8 mouse cellular contexts compared by ENCODE assay signal in genomic region chr10:127669170-127669569, GRCm38 (mm10). TPM values are rescaled to one million over a fixed set of nuclear protein-coding genes. Genes with fewer than 3 reads are reported as not detected.
DNase-seq lines count a peak whose midpoint lies in the region; ATAC-seq and TF ChIP-seq lines count a peak whose summit lies in the region.

No protein-coding gene starts in this region.

- TF ChIP-seq CTCF in olfactory bulb, adult 2 months (IDR thresholded peaks at IDR 0.05; ENCODE audit: insufficient read depth, low read depth, low read length), result no peak

- 12% methylated on average over 7 of the region's 7 CpGs for WGBS in embryonic facial prominence, embryonic 13.5 days
- 18% methylated on average over 7 of the region's 7 CpGs for WGBS in olfactory bulb, adult 2 months

- H3K9ac ChIP-seq in embryonic facial prominence, embryonic 13.5 days, result peak overlapping the region; percentile 74

- peaks cover 31% of the 10 kb centered on the region for H3K4me1 ChIP-seq in embryonic facial prominence, embryonic 13.5 days
- peaks cover 43% of the 10 kb centered on the region for H3K4me1 ChIP-seq in olfactory bulb, adult 2 months (ENCODE audit: control insufficient read depth, insufficient read depth, low read length)

- H3K4me2 ChIP-seq in embryonic facial prominence, embryonic 13.5 days, result peak overlapping the region; percentile 90

- H3K4me3 ChIP-seq in embryonic facial prominence, embryonic 13.5 days, result peak overlapping the region; percentile 87
- H3K4me3 ChIP-seq in olfactory bulb, adult 2 months (ENCODE audit: insufficient read depth, low read depth, low read length), result 0 out of 2 replicates have a peak overlapping the region, but pooled peaks have one; percentile 3

- no peak for ATAC-seq in embryonic facial prominence, embryonic 13.5 days (ENCODE audit: insufficient number of reproducible peaks, insufficient read depth, low FRiP score, low TSS enrichment, low read depth)

- DNase-seq in kidney, postnatal 10 days, result peak; percentile 67
- DNase-seq in kidney, adult 9 months, result no peak
- peak; percentile 56 for DNase-seq in Muller cell, postnatal 12 days (ENCODE audit: inconsistent ontology term)
- DNase-seq in layer of hippocampus, postnatal 10 days (ENCODE audit: low spot score in 2 of 2), result peak; percentile 42 to 54
- no peak for DNase-seq in gastrocnemius, adult 8-10 months (ENCODE audit: low spot score in 2 of 2)
- no peak for DNase-seq in thymus, postnatal 0 days (ENCODE audit: low spot score)

- no peak for TF ChIP-seq POLR2A in olfactory bulb, adult 2 months (IDR thresholded peaks at IDR 0.05; ENCODE audit: insufficient read depth, low read depth, low read length)

- peak overlapping the region; percentile 100 for H3K27ac ChIP-seq in embryonic facial prominence, embryonic 13.5 days
- H3K27ac ChIP-seq in olfactory bulb, adult 2 months (ENCODE audit: insufficient read depth, low read depth, low read length), result peak overlapping the region; percentile 91; the same call in 1 of the 2 replicates

- no peaks in the 10 kb centered on the region for H3K27me3 ChIP-seq in embryonic facial prominence, embryonic 13.5 days

- peaks cover 8% of the 10 kb centered on the region for H3K36me3 ChIP-seq in embryonic facial prominence, embryonic 13.5 days

- no peaks in the 10 kb centered on the region for H3K9me3 ChIP-seq in embryonic facial prominence, embryonic 13.5 days

RNA-seq across cellular contexts. Expression of gene Nab2, which starts 0.8 kb away (rescaled TPM):
- polyA plus RNA-seq in embryonic facial prominence, embryonic 13.5 days (2015; fragmentation: Nextera tagmentation; extraction: Ambion mirVana), result 19.5 and 20.3 TPM in 2 replicates
- 10 to 100 TPM; 32.3 to 36.2 TPM for total RNA-seq in layer of hippocampus, postnatal 10 days (2021)
- polyA plus RNA-seq in olfactory bulb, adult 2 months (2012; ENCODE audit: insufficient read depth, insufficient read length, low replicate concordance, missing spikeins), result not detected in 2 replicates
- total RNA-seq in gastrocnemius, adult 8-10 months (2022), result 1 to 10 TPM; 2.1 to 3.6 (median 2.8) TPM
- 9.2 and 10.0 TPM in 2 replicates for polyA plus RNA-seq in thymus, postnatal 0 days (2015; fragmentation: Nextera tagmentation; extraction: Ambion mirVana)

RNA-seq across cellular contexts. Expression of gene Nemp1, which starts 2.5 kb away (rescaled TPM):
- 9.1 and 10.6 TPM in 2 replicates for polyA plus RNA-seq in embryonic facial prominence, embryonic 13.5 days (2015; fragmentation: Nextera tagmentation; extraction: Ambion mirVana)
- total RNA-seq in layer of hippocampus, postnatal 10 days (2021), result 1 to 10 TPM; 4.0 to 5.5 TPM
- polyA plus RNA-seq in olfactory bulb, adult 2 months (2012; ENCODE audit: insufficient read depth, insufficient read length, low replicate concordance, missing spikeins), result not detected in 2 replicates
- total RNA-seq in gastrocnemius, adult 8-10 months (2022), result 1 to 10 TPM; 2.0 to 2.6 (median 2.3) TPM
- 10.6 and 10.9 TPM in 2 replicates for polyA plus RNA-seq in thymus, postnatal 0 days (2015; fragmentation: Nextera tagmentation; extraction: Ambion mirVana)

RNA-seq across cellular contexts. Expression of gene Stat6, which starts 26.4 kb away (rescaled TPM):
- polyA plus RNA-seq in embryonic facial prominence, embryonic 13.5 days (2015; fragmentation: Nextera tagmentation; extraction: Ambion mirVana), result 21.1 and 22.0 TPM in 2 replicates
- 1 to 10 TPM; 6.9 to 7.1 TPM for total RNA-seq in layer of hippocampus, postnatal 10 days (2021)
- polyA plus RNA-seq in olfactory bulb, adult 2 months (2012; ENCODE audit: insufficient read depth, insufficient read length, low replicate concordance, missing spikeins), result not detected in 2 replicates
- 10 to 100 TPM; 14.1 to 15.3 (median 14.2) TPM for total RNA-seq in gastrocnemius, adult 8-10 months (2022)
- 38.4 and 47.9 TPM in 2 replicates for polyA plus RNA-seq in thymus, postnatal 0 days (2015; fragmentation: Nextera tagmentation; extraction: Ambion mirVana)

RNA-seq across cellular contexts. Expression of gene Myo1a, which starts 35.8 kb away (rescaled TPM):
- polyA plus RNA-seq in embryonic facial prominence, embryonic 13.5 days (2015; fragmentation: Nextera tagmentation; extraction: Ambion mirVana), result 0.66 and 2.5 TPM in 2 replicates
- under 1 TPM; 0.55 to 0.98 TPM for total RNA-seq in layer of hippocampus, postnatal 10 days (2021)
- not detected in 2 replicates for polyA plus RNA-seq in olfactory bulb, adult 2 months (2012; ENCODE audit: insufficient read depth, insufficient read length, low replicate concordance, missing spikeins)
- total RNA-seq in gastrocnemius, adult 8-10 months (2022), result not detected
- polyA plus RNA-seq in thymus, postnatal 0 days (2015; fragmentation: Nextera tagmentation; extraction: Ambion mirVana), result 0.62 and 0.68 TPM in 2 replicates

RNA-seq across cellular contexts. Expression of gene Lrp1, which starts 48.2 kb away (rescaled TPM):
- polyA plus RNA-seq in embryonic facial prominence, embryonic 13.5 days (2015; fragmentation: Nextera tagmentation; extraction: Ambion mirVana), result 139 and 159 TPM in 2 replicates
- total RNA-seq in layer of hippocampus, postnatal 10 days (2021), result 100 to 1,000 TPM; 263 to 291 TPM
- polyA plus RNA-seq in olfactory bulb, adult 2 months (2012; ENCODE audit: insufficient read depth, insufficient read length, low replicate concordance, missing spikeins), result 404 and 471 TPM in 2 replicates
- 10 to 100 TPM; 25.5 to 45.5 (median 36.3) TPM for total RNA-seq in gastrocnemius, adult 8-10 months (2022)
- 8.0 and 8.6 TPM in 2 replicates for polyA plus RNA-seq in thymus, postnatal 0 days (2015; fragmentation: Nextera tagmentation; extraction: Ambion mirVana)

Comparison
In these comparisons a context has a peak if more than half of its experiments do, and no peak if none do; other contexts are left out.
1. DNase-seq: peak in kidney, postnatal 10 days (single experiment), Muller cell, postnatal 12 days (single experiment) and layer of hippocampus, postnatal 10 days (2 of 2); none in kidney, adult 9 months (single experiment), gastrocnemius, adult 8-10 months (0 of 2) and thymus, postnatal 0 days (single experiment).
2. RNA of gene Nemp1, which starts 2.5 kb away (polyA plus RNA-seq): 10.6 to 10.9 TPM in thymus, postnatal 0 days and 9.1 to 10.6 TPM in embryonic facial prominence, embryonic 13.5 days; not detected in olfactory bulb, adult 2 months; every median in the first group is over 10 times any median in the second.